Mouse (Mus musculus) heart, adult 18-20 months (tissue): ENCODE measurements around the gene Olfr68. TPM values are rescaled to one million over a fixed set of nuclear protein-coding genes. Genes with fewer than 3 reads are reported as not detected.
"Not testable (repeated sequence)": the region's sequence is repeated elsewhere in the genome, so short reads cannot be mapped to it uniquely, and the experiment has no call there.

Source experiments
- DNase-seq, 2 experiments: peaks; one replicate each; pipeline ENCODE4 v3.0.0; 2021 to 2022; ENCODE audit warnings: mixed read lengths in 1 of 2
- total RNA-seq, 2 experiments: library from RNA; stranded (reverse); gene quantifications; 2 replicates each; pipeline ENCODE4 v1.2.3; 2021

Olfr68 gene
- total RNA-seq, 2 experiments from 2014 or later, result not detected

DNA sequence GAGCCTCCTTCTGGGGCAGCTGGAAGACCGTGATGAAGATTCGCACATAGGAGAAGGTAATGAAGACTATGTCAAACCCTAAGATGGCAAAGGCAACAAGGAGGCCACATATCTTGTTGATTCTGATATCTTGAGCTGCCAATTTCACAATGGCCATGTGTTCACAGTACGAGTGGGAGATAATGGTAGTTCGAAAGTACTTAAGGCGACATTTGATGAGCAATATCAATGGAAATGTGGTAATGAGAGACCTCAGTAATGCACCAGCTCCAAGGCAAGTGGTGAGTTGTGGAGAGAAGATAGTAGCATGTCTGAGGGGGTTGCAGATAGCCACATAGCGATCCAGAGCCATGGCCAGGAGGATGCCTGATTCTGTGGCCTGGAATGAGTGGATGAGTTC, 11.8 kb downstream of the Olfr68 start:
- not testable (repeated sequence) for DNase-seq

DNA sequence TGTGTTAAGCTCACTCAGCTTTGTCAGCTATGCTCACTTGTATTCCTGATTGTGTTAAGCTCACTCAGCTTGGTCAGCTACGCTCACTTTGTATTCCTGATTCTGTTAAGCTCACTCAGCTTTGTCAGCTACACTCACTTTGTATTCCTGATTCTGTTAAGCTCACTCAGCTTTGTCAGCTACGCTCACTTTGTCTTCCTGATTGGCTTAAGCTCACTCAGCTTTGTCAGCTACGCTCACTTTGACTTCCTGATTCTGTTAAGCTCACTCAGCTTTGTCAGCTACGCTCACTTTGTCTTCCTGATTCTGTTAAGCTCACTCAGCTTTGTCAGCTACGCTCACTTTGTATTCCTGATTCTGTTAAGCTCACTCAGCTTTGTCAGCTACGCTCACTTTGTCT, 17.3 kb downstream of the Olfr68 start:
- not testable (repeated sequence) for DNase-seq

DNA sequence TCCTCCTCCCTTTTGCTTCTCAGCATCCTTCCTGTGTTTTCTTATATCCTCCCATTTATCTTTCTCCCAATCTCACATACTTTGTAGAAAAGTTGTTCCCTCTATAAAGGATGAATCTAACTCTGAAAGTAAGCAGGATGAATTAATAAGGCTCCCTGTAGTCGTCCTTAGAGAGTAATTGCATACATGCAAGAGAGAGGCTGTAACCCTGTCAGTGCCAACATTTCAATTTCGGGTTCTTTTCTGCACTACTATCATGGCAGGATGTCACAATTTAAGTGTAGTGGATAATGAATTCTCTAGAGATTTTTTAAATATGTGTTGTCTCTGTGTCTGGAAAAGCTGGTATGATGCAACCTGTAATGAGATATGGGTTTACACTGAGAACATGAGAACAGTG, 22.3 kb downstream of the Olfr68 start, which contains the start of gene Olfr630:
TSS of gene Olfr630 (minus strand) at position 101 of the 400 bp plus-strand sequence.
- no peak for DNase-seq

GRCm38 (mm10) chr7:103744843-103745242, 34.7 kb downstream of the Olfr68 start, which contains the start of gene Olfr629:
Olfr629 (minus strand) TSS chr7:103744943.
- no peak for DNase-seq

- DNase-seq, result no peak
These were observed 49.4 kb downstream of the Olfr68 start, which contains the start of gene Olfr628 for GRCm38 (mm10) chr7:103730074-103730473. Olfr628 (plus strand) TSS chr7:103730374.

Other genes starting within 250 kb of the Olfr68 start
- not detected for gene Olfr612, start 237.0 kb downstream of the Olfr68 start, total RNA-seq
- gene Olfr613, start 231.6 kb downstream of the Olfr68 start, total RNA-seq, result not detected
- not detected for gene Olfr615, start 223.6 kb downstream of the Olfr68 start, total RNA-seq
- gene Olfr616, start 210.6 kb downstream of the Olfr68 start, total RNA-seq, result not detected
- gene Olfr617, start 206.6 kb downstream of the Olfr68 start, total RNA-seq, result not detected
- gene Olfr618, start 189.6 kb downstream of the Olfr68 start, total RNA-seq, result not detected
- not detected for gene Olfr619, start 179.1 kb downstream of the Olfr68 start, total RNA-seq
- gene Olfr620, start 167.2 kb downstream of the Olfr68 start, total RNA-seq, result not detected
- gene Olfr622, start 137.0 kb downstream of the Olfr68 start, total RNA-seq, result not detected
- gene Olfr623, start 116.0 kb downstream of the Olfr68 start, total RNA-seq, result not detected
- not detected for gene Olfr624, start 108.5 kb downstream of the Olfr68 start, total RNA-seq
- gene Olfr625-ps1, start 97.0 kb downstream of the Olfr68 start, total RNA-seq, result not detected
- not detected for gene Olfr243, start 65.0 kb downstream of the Olfr68 start, total RNA-seq
- gene Olfr628, start 49.3 kb downstream of the Olfr68 start, total RNA-seq, result not detected
- gene Olfr629, start 34.8 kb downstream of the Olfr68 start, total RNA-seq, result not detected
- gene Olfr630, start 22.4 kb downstream of the Olfr68 start, total RNA-seq, result not detected
- not detected for gene Olfr69, start 8.1 kb downstream of the Olfr68 start, total RNA-seq
- gene Olfr67, start 12.1 kb upstream of the Olfr68 start, total RNA-seq, result not detected
- 1,000 to 10,000 TPM; 1,004 to 1,120 TPM for gene Hbb-bt, start 34.3 kb upstream of the Olfr68 start, total RNA-seq
- gene Hbb-bs, start 48.4 kb upstream of the Olfr68 start, total RNA-seq, result over 10,000 TPM; 10,167 to 10,648 TPM
- gene Hbb-bh2, start 60.8 kb upstream of the Olfr68 start, total RNA-seq, result not detected
- gene Hbb-bh1, start 63.5 kb upstream of the Olfr68 start, total RNA-seq, result not detected
- not detected for gene Hbb-y, start 73.5 kb upstream of the Olfr68 start, total RNA-seq
- gene Olfr66, start 106.6 kb upstream of the Olfr68 start, total RNA-seq, result not detected
- gene Olfr64, start 114.8 kb upstream of the Olfr68 start, total RNA-seq, result not detected
- gene Olfr65, start 123.8 kb upstream of the Olfr68 start, total RNA-seq, result not detected
- gene Olfr631, start 149.1 kb upstream of the Olfr68 start, total RNA-seq, result not detected
- not detected for gene Olfr632, start 154.6 kb upstream of the Olfr68 start, total RNA-seq
- not detected for gene Olfr633, start 164.7 kb upstream of the Olfr68 start, total RNA-seq
- not detected for gene Olfr635, start 191.5 kb upstream of the Olfr68 start, total RNA-seq
- not detected for gene Olfr638, start 219.0 kb upstream of the Olfr68 start, total RNA-seq
- gene Olfr639, start 237.6 kb upstream of the Olfr68 start, total RNA-seq, result under 1 TPM; 0.05 TPM
- gene Olfr640, start 245.9 kb upstream of the Olfr68 start, total RNA-seq, result not detected